Mouse (Mus musculus): ENCODE measurements around the gene Ttc17.

- no peak for TF ChIP-seq POLR2A (IDR thresholded peaks at IDR 0.05; ENCODE audit: borderline replicate concordance, extremely low read depth, low read depth, low read length)
- TF ChIP-seq CTCF (IDR thresholded peaks at IDR 0.05; ENCODE audit: insufficient read depth, low read length): no peak
Observed at GRCm38 (mm10) chr2:94316526-94316925, 90.0 kb downstream of the Ttc17 start.

All from lung, adult 2 months (tissue).